Mouse (Mus musculus) bone marrow, adult 2 months (tissue): ENCODE results near the gene Tmem179b.

Experiments
- CTCF ChIP-seq: fragments of 200-500 bp; IDR thresholded peaks from 2 replicates; pipeline ENCODE4 v1.5.1; 2011; ENCODE audit warnings: low read length, control low read depth; ENCODE audit not compliant: control insufficient read depth, insufficient read depth
- POLR2A ChIP-seq: fragments of 200-500 bp; IDR thresholded peaks from 2 replicates; pipeline ENCODE4 v1.6.1; 2011; ENCODE audit warnings: low read depth, mild to moderate bottlenecking, control low read depth, low read length, borderline replicate concordance; ENCODE audit not compliant: control insufficient read depth

DNA sequence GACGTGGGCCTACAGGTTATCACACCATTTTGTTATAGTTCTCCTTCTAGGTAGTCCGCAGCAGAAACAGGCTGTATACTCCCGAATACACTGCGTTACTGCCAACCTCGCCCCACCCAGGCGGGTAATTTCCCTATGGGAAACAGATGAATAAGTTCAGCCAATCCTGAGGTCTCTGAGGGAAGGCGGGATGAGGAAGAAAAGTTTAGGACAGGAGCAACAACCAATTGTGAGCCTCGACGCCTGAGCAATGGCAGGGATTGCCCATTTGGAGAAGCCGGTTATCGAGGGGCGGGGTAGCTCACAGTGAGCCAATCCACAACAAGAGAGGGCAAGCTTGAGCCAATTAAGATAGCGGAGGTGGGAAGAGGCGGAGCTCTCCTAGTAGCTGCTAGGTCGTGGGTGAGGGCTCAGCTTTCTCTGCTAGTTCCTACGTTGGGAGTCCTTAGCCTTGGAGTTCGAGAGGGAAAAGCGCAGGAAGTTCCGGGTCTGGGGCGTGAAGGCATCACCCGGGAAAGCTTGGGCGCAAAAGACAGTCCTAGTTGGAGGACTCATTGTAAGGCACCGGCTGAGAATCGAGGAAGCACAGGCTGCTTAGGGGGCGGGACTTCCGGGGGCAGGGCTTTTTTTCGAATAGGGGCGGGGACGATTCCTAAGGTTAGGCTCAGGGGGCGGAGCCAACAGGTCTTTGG is 28.0 kb upstream of the Tmem179b start, which contains the start of gene Zbtb3:
- no peak for TF ChIP-seq CTCF
- no peak for TF ChIP-seq POLR2A
